Mouse (Mus musculus) regulatory T cell (primary cell): ENCODE data around the gene C77080.

Experiments used
- in situ Hi-C: fragments of 300-600 bp; cut with MboI, MseI; formaldehyde crosslinking; loops from one replicate; pipeline ENCODE4 v1.15.1; 2025; ENCODE audit warnings: high pct_unique_total_duplicates

C77080 gene

DNA sequence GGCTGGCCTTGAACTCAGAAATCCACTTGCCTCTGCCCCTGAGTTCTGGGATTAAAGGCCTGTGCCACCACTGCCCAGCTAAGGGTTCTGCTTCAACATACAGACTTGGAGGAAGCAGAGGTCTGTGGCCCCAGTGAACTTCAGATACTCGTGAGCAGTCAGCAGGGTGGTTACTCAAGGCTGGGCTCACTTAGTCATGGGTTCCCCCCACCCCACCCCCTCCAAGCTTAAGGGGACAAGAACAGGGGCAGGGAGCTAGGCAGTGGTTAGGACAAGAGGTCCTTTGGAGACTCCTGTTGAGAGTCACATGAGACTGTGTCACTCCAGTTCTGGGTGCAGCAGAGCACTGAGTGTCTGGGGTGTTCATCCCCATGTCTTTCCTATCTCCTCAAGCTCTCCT, 7.5 kb upstream of the C77080 start:
- in situ Hi-C loops = no loop called here

DNA sequence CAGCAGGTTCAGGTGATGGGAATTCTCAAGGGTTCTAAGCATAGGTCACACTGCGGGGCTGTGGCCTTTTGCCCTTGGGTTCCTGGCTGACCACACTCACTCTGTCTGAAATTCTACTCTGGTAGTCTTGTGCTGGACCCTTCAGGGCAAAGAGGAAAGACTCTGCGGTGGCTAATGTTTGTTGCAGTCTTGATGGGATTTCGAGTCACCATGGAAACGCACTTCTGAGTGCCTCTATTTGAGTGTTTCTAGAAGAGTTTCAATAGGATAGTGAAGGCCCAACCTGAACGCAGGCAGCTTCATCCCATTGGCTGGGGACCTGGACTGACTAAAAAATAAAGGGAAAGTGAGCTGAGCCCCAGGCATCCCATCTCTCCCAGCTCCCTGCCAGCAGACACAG, 5.6 kb upstream of the C77080 start:
- in situ Hi-C loops = no loop called here

DNA sequence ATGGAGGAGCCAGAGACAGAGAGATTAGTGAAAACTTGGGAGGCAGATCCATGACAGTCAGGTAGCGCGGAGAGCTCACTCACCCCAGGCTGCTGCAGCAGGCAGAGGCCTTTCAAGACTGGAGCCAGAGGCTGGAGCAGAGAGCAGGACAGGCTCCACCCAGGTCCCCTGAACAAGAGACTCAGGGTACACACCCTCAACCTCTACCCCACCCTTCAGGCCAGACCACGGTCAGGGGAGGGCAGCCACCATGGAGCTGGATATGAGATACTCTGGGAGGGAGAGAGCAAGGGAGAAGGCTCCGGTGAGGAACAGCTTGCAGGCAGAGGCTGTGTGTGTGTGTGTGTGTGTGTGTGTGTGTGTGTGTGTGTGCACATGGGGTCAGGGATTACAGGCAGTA, 5.0 kb upstream of the C77080 start:
- in situ Hi-C loops = no loop called here

DNA sequence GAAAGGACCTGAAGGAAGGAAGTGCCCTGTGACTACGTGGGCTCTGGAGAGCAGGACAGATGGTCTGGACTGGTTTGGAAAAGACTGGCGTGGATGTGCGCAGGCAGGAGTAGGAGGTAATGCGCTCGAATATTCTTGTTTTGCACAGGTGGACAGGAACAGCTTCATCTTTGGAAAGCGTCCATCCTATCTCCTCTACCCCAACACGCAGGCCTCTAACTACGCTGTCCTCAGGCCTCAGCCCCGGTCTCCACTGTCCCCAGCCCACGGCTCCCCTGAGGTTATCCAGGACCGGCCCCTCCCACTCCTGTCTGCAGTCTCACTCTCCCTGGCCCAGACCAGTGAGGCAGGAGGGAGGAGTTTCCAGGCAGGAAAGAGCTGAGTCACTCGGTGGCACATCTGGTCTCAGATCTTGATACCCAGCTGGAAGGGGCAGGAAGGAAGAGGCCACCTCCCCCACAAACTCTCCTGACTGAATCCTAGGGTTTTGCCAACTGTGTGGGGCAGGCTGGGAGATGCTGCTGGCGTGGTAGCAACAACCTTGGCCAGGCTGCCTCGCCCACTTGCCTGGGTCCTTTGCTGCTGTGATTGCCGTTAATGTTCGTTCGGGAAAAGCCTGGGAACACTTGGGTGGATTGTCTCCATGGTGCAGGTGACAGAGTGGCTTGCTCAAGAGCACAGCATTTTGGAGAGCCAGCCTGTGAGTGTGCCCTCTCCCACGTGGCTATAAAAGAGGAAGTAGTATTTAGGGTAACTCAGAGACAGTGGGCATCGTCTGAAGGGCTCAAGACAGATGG, 2.2 kb upstream of the C77080 start:
- in situ Hi-C loops = no loop called here

DNA sequence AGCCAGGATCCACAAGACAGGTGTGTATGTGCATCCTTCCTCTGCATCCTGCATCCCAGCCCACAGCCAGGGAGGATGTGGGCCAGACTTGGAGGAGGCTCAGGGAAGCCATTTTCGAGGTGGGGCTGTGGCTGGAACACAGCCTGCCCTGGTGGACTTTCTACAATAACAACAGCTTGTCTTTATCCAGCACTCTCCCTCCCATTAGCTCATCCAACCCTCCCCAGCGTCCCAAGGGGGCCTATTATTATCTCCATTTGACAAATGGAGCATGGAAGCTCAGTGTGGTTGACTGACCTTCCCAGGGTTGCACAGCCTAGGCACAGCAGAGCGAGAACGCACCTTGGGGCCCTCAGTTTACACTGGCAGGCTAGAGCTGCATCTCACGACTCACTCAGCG, 526 bp downstream of the C77080 start:
- in situ Hi-C loops = no loop called here

DNA sequence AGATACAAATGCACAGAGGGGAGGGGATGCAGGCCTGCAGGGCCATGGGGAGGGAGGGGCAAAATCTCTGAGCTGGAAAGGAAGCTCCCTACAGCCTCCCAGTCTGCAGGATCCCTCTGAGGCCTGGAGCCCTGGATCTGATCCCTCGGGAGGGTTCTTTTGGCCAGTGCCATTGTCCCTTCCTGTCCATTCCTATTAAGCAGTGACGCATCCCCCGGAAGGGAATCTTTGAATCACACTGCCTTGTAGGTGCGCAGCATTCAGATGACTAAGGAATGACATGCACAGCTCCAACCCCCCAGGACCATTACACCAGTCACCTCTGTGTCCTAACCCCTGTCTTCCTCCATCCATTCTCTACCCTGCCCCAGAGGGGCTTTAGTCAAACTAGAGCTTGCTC, 2.1 kb downstream of the C77080 start:
- in situ Hi-C loops = no loop called here

DNA sequence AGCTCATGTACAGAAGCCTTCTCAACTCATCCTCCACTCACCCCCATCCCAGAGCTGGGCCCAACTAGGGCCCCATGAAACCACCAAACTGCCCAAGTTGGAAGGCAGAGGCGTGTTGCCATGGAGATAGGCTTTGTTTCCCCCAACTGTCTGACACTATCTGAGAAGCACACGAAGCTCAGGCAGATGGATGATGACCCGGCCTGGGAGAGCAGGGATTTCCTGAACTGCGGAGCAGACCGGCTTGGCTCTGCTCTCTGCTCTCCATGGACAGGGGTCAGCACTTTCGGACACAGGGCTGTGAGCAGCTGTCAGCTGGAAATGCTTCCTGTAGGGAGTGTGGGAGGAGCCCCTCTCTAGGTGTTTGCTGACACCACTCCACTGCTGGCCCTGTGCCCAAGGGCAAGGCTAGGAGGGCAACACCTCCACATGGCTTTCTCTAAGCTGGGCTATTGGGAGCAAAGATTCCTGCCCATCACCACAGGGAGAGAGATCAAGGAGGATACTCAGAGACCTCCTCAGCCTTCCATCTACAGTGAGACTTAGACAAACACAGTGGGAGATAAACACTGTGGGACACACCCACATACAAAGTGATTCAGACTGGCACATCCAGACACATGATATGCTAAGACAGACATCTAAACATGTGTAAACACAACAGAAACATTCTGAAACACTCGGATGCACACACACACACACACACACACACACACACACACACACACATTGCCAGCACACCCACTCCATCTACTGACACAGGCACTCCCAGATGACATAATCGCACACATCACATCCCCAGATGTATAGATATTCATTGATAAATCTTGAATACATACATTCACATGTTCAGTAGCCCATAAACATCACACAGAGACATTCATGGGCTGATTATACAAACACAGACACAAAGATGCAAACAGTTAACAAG, 4.5 kb downstream of the C77080 start:
- in situ Hi-C loops = no loop called here

DNA sequence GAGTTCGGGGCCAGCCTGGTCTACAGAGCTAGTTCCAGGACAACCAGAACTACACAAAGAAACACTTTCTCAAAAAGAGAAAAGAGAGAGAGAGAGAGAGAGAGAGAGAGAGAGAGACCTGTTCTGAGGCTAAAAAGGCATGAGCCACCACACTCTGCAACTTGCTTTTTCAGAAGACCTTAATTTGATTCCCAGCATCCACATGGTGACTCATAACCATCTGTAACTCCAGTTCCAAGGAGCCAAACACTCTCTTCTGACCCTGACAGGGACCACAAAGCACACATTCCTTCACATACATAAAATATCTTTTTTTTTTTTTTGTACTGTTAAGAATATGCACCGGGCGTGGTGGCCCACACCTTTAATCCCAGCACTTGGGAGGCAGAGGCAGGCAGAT, 6.6 kb downstream of the C77080 start:
- in situ Hi-C loops = no loop called here

DNA sequence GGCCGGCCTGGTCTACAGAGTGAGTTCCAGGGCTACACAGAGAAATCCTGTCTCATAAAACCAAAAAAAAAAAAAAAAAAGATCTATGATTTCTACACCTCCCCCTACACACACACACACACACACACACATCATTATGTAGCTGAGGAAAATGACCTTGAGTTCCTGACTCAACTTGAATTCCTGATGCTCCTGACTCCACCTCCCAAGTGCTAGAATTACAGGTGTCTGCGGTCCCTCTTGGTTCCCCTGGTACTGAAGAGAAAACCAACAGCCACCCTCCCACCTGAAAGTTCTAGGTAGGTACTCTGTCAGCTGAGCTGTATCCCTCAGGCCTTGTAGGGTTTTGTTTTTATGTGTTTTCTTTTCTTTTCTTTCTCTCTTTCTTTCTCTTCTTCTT, 8.7 kb downstream of the C77080 start:
- in situ Hi-C loops = no loop called here

DNA sequence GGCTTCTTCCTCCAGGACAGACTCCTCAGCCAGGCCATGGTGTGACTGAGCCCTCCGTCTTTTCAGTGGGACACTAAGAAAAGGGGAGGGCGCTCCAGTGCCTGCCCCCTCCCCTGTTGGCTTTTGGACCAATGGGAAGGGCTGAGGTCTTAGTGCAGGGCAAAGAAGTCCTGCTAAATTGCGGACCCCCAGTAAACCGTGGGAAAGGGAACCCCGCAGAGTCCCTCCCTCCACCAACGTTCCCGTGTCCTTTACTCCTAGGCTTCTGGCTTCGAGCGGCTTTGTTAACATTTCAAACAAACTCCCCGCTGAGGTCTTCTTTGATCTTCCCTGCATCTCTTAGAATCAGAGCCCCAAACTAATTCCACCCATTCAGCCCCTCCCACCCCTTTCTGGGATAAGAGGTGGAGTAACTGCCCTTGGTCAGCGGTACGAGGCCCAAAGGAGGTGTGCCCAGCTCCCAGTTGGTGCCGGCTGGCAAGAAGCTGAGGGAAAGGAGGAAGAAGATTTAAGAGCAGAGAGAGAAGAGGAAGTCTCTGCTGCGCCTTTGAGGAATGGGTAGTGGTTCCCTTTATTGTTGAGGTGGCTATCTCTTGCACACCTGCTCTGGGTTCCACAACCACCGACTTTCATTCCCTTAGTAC, 9.6 kb downstream of the C77080 start:
- in situ Hi-C loops = no loop called here

DNA sequence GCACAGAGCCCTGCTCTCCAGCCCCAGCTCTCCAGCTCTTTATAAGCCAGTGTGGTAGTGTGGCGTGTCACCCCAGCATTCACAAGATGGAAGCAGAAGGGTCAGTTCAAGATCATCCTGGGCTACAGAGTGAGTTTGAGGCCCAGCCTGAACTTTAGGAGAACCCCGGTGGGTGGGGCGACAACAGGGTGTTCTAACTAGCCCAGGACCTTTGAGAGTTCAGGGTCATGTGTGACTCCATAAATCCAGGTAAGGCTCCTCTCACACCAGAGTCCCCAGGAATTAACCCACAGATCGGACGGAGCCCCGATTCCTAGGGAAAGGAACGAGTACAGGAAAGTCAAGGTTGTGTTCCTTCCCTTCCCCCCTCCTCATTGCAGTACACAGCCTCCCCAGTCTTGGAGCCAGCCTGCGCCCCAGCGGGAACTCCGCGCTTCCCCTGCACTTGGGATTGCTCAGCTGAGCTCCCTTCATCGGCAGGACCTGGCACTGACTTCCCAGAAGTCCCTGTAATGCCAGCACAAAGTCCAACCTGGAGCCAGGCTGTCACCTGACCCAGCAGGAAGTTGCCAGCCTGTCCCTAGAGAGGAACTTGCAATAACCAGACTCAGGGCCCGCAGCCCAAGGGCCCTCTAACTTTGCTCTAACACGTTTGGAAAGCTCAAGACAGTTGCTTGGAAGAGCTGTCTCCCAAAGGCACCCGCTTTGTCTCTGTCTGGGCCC, 10.3 kb downstream of the C77080 start:
- in situ Hi-C loops = no loop called here

DNA sequence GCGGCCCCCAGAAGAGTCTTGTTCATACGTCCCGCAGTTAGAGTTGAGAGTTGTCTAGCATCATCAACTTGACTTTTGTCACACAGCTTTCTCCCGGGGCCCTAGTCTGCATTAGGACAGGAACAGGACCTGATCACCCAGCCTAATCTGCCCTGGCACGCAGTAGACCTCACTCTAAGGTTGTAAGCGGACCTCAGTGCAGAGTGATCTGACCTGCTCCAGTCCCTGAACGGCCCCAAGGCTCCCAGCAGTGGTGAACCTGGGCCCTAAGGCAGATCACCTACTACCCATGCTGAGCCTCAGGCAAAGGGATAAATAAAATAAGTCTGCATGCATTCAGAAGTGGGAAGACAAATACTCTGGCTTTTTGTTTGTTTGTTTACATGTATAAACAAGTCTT, 11.9 kb downstream of the C77080 start:
- in situ Hi-C loops = no loop called here

DNA sequence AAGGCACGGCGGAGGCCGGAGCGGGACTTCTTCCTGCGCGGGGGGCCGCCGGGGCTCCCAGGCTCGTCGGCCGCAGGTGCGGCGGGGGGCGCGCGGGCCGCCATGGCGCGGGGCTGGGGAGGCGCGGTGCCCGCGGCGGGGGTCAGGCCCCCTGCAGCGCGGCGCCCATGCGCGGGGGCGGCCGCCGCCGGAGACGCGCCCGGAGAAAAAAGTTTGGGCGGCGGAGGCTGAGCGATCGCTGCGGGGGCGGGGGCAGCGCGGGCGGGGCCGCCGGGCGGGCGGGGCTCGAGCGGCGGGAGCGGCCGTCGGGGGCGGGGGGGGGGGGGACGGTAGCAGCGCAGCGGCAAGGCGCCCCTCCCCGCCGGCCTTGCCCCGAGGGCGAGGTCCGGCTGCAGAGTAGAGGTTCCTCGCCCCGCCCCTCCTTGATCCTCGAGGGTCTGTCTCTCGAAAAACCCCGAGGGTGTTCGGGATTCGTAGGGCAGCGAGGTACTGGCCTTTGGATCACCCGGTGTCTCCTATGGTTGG, 12.9 kb downstream of the C77080 start:
- in situ Hi-C loops = no loop called here

DNA sequence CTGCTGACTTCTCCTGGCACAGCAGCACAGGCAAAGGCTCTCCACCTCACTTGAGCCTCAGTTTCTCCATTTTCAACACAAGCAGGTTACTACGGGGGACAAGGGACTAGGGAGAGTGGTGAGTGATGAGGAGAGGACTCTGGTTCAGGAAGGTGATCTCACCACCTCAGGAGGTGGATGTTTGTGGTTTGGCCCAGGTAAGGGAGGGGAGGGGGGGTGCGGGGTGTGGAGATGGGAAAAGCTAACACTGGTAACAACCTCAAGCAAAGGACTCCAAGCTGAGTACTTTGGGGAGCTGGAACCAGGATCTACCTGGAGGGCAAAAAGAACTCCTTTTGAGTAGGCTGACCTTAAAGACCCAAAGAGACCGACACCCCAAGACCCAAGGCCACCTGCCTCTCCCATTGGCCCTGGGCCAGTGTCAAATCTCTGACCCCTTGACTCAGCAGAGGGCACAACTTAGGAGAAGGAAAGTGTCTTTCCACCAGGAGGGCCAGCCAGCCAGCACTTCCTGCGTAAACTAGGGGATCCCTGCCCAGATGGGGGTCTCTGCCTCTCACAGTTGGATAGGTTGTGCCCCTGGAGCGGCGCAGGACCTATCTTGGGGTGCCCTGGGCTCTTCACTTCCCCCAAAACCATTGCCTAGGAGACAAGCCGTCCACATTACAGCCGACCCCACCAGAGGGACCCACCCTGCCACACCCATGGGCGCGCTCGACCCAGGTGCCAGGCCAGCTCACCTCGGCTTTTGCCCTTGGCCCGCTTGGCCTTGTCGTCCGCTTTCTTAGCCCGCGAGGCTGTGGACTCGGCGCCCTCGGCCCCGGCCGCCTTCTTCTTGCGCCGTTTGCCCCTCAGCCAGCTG, 13.6 kb downstream of the C77080 start:
- in situ Hi-C loops = no loop called here

DNA sequence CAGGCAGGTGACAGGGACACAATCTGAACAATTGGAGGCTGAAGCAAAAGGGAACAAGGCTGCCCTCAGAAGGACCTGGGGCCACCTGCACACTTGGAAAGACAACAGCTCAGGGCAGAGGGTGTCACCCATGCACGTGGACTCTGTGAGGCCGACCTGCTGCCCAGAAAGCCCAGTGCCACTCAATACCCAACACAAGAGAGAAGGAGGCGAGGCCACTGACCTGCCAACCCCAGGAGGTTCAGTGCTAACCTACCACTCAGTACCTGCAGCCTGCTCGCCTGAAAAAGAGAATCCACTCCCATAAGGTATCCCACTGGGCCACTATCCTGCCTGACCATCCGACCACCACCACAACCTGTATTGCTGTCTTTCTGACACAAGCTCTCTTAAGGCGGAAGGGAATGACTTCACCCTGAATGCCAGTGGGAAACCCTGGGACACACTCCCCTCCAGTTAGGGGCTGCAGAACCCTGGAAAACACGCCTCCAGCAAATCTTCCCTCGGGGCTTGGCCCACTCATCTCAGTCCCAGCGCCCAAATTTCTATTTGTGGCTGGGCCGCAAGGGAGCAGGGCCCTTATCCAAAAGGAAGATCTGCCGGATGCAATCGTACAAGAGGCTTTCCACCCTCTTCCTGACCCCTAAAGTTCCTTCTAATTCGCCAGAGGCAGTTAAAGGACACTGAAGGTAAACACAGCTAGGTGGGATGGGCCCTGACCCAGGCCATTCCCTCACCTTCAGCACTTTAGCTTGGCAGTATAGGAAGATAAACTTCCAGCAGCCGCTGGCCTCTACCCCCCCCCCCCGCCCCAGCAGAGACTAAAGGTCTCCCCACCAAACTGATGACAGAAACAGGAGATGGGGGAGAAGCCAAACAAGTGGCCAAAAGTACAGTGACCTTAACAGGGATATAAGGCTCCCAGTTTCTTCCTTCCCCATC, 14.6 kb downstream of the C77080 start:
- in situ Hi-C loops = no loop called here

DNA sequence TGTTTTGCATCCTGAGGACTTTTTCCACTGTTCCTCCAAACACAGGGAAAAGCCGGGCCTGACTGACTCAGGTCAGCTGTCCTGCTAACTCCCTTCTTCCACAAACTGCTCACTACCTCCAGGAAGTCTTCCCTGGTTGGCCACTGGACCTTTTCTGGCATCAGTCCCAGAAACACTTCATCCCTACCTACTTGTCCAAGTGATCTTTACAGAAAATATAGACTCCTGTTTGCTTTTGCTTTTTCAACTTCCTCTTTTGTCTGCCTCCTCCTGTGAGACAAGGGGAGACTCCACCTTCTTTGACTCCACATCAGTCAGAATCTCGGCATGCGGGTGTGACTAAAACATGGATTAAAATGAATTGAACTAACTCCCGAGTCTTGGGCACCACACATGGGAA, 16.4 kb downstream of the C77080 start:
- in situ Hi-C loops = no loop called here

DNA sequence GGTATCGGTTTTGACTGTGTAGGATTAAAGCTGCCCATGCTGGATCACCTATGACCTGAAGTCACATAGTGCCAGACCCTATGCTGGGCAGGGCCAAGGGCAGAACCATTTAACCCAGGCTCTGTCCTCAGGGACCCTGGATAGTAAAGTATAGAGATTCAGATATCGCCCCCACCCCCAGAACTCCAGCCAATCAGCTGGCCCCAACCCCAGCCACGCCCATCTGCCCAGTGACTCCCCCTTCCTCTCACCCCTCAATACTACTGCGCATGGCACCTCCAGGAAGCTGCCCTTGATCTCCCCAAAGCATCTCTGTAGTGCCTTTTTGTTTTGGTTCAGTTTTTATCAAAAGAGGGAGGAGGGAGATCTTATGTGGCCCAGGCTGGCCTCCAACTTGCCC, 18.4 kb downstream of the C77080 start:
- in situ Hi-C loops = no loop called here

DNA sequence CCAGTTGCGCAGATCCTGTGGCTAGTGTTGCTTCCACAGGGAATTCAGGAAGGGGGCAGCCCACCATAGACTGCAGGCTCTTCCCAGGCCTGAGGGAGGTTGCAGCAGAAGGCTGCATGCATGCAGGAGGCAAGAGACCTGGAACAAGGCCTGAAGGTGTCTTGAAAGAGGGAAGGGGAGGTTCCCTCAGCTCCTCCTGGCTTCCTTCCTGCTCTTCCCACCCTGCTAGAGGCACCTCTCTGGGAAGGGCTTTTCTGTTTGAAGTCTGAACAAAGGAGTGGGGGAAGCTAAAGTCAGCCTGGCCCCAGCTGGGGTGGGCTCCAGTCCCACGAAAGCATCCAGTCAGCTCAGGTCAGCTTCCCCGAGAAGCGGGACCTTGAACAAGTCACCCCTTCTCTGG, 18.9 kb downstream of the C77080 start:
- in situ Hi-C loops = no loop called here

DNA sequence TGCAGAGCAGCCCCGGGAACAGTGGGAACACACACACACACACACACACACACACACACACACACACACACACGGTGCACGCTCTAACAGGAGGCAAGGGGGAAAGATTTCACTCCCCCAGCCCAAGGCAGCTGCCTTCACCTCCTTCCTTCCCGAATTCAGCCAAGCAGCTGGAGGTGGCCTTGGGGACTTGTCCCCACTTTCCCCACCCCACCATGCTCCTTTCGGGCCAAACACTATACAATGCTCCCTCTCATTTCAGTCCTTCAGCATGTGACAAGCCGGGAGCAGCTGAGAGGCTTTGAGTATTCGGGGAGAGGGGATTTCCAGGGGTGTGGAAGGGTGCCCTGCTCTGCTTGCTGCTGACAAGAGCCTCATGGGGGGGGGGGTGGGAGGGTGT, 19.3 kb downstream of the C77080 start:
- in situ Hi-C loops = no loop called here
